Mouse (Mus musculus): ENCODE results near the gene Gba2. TPM values are rescaled to one million over a fixed set of nuclear protein-coding genes. Genes with fewer than 3 reads are reported as not detected.

Gene Gba2
- polyA plus RNA-seq, 1 experiment from 2014 or later, result 16.5 TPM

GRCm38 (mm10) chr4:43561997-43562768 is 16.5 kb downstream of the Gba2 start, which contains the start of the genes Creb3 and Tln1:
Creb3 (plus strand) TSS chr4:43562332.
Tln1 (minus strand) TSS chr4:43562691.
- H3K27ac ChIP-seq, result peak within 1 kb of the TSS; percentile 99
- WGBS (ENCODE audit: insufficient replicate concordance), result under 1% methylated on average over 62 of the region's 62 CpGs
- H3K9me3 ChIP-seq (replicated peaks), result no peaks in the 10 kb centered on the region
- H3K4me2 ChIP-seq, result peak within 1 kb of the TSS; percentile 89
- peaks cover 57% of the 10 kb centered on the region for H3K4me1 ChIP-seq (replicated peaks)
- peaks cover 37% of the 10 kb centered on the region for H3K36me3 ChIP-seq
- DNase-seq (peak; percentile 94), ATAC-seq (ENCODE audit: low read depth) (peak; percentile 87)
- no peaks in the 10 kb centered on the region for H3K27me3 ChIP-seq
- H3K9ac ChIP-seq, result peak within 1 kb of the TSS; percentile 89
- H3K4me3 ChIP-seq (replicated peaks), result peak within 1 kb of the TSS; percentile 72

GRCm38 (mm10) chr4:43561436-43561996 is 17.2 kb downstream of the Gba2 start:
- H3K9ac ChIP-seq, result peak overlapping the region; percentile 89
- H3K36me3 ChIP-seq, result peaks cover 37% of the 10 kb centered on the region
- WGBS (ENCODE audit: insufficient replicate concordance), result 1% methylated on average over 16 of the region's 16 CpGs
- peaks cover 62% of the 10 kb centered on the region for H3K4me1 ChIP-seq (replicated peaks)
- H3K4me2 ChIP-seq, result peak overlapping the region; percentile 89
- H3K27me3 ChIP-seq, result no peaks in the 10 kb centered on the region
- peak overlapping the region; percentile 99 for H3K27ac ChIP-seq
- H3K9me3 ChIP-seq (replicated peaks), result no peaks in the 10 kb centered on the region
- ATAC-seq (ENCODE audit: low read depth) (peak; percentile 71), DNase-seq (peak; percentile 67)
- peak overlapping the region; percentile 72 for H3K4me3 ChIP-seq (replicated peaks)

GRCm38 (mm10) chr4:43560976-43561375 is 17.7 kb downstream of the Gba2 start:
- peak overlapping the region; percentile 89 for H3K9ac ChIP-seq
- WGBS (ENCODE audit: insufficient replicate concordance), result 4% methylated on average over 2 of the region's 2 CpGs

GRCm38 (mm10) chr4:43560243-43560611 is 18.4 kb downstream of the Gba2 start:
- H3K9me3 ChIP-seq (replicated peaks), result no peaks in the 10 kb centered on the region
- H3K4me1 ChIP-seq (replicated peaks), result peaks cover 64% of the 10 kb centered on the region
- H3K36me3 ChIP-seq, result peaks cover 37% of the 10 kb centered on the region
- H3K27ac ChIP-seq, result peak overlapping the region; percentile 99
- peak overlapping the region; percentile 89 for H3K4me2 ChIP-seq
- H3K4me3 ChIP-seq (replicated peaks), result peak overlapping the region; percentile 72
- H3K27me3 ChIP-seq, result no peaks in the 10 kb centered on the region
- no peak for ATAC-seq (ENCODE audit: low read depth)
- DNase-seq, result peak; percentile 31
- 6% methylated on average over 6 of the region's 6 CpGs for WGBS (ENCODE audit: insufficient replicate concordance)
- peak overlapping the region; percentile 89 for H3K9ac ChIP-seq

More at GRCm38 (mm10) chr4:43560976-43561375, 17.7 kb downstream of the Gba2 start:
- no peaks in the 10 kb centered on the region for H3K27me3 ChIP-seq
- peak overlapping the region; percentile 72 for H3K4me3 ChIP-seq (replicated peaks)
- no peak for DNase-seq
- H3K9me3 ChIP-seq (replicated peaks), result no peaks in the 10 kb centered on the region
- H3K4me2 ChIP-seq, result peak overlapping the region; percentile 89
- H3K4me1 ChIP-seq (replicated peaks), result peaks cover 64% of the 10 kb centered on the region
- peaks cover 37% of the 10 kb centered on the region for H3K36me3 ChIP-seq
- no peak for ATAC-seq (ENCODE audit: low read depth)
- H3K27ac ChIP-seq, result peak overlapping the region; percentile 99

GRCm38 (mm10) chr4:43559519-43560242 is 19.0 kb downstream of the Gba2 start:
- DNase-seq, result no peak
- no peak for ATAC-seq (ENCODE audit: low read depth)
- 20% methylated on average over 13 of the region's 13 CpGs for WGBS (ENCODE audit: insufficient replicate concordance)
- H3K9ac ChIP-seq, result peak overlapping the region; percentile 89
- H3K36me3 ChIP-seq, result peaks cover 37% of the 10 kb centered on the region
- peaks cover 64% of the 10 kb centered on the region for H3K4me1 ChIP-seq (replicated peaks)
- H3K9me3 ChIP-seq (replicated peaks), result no peaks in the 10 kb centered on the region
- peak overlapping the region; percentile 72 for H3K4me3 ChIP-seq (replicated peaks)
- H3K27ac ChIP-seq, result peak overlapping the region; percentile 99
- peak overlapping the region; percentile 89 for H3K4me2 ChIP-seq
- no peaks in the 10 kb centered on the region for H3K27me3 ChIP-seq

- peak overlapping the region; percentile 99 for H3K27ac ChIP-seq
- H3K4me3 ChIP-seq (replicated peaks), result peak overlapping the region; percentile 72
- H3K36me3 ChIP-seq, result peaks cover 44% of the 10 kb centered on the region
- DNase-seq, result peak; percentile 41
- no peak for ATAC-seq (ENCODE audit: low read depth)
- no peaks in the 10 kb centered on the region for H3K9me3 ChIP-seq (replicated peaks)
- no peaks in the 10 kb centered on the region for H3K27me3 ChIP-seq
- peaks cover 59% of the 10 kb centered on the region for H3K4me1 ChIP-seq (replicated peaks)
- peak overlapping the region; percentile 89 for H3K9ac ChIP-seq
- 6% methylated on average over 13 of the region's 13 CpGs for WGBS (ENCODE audit: insufficient replicate concordance)
- H3K4me2 ChIP-seq, result peak overlapping the region; percentile 89
These were observed 19.9 kb downstream of the Gba2 start for GRCm38 (mm10) chr4:43558631-43559356.

GRCm38 (mm10) chr4:43558028-43558630 is 20.5 kb downstream of the Gba2 start:
- Histone ChIP-seq H3K27ac (peak overlapping the region; percentile 99), H3K4me2 (peak overlapping the region; percentile 89), H3K4me3 (replicated peaks) (peak overlapping the region; percentile 72), H3K27me3 (no peaks in the 10 kb centered on the region), H3K9me3 (replicated peaks) (no peaks in the 10 kb centered on the region), H3K36me3 (peaks cover 48% of the 10 kb centered on the region), H3K4me1 (replicated peaks) (peaks cover 52% of the 10 kb centered on the region), H3K9ac (peak overlapping the region; percentile 89)
- 9% methylated on average over 5 of the region's 5 CpGs for WGBS (ENCODE audit: insufficient replicate concordance)
- ATAC-seq (ENCODE audit: low read depth), result no peak
- DNase-seq, result peak; percentile 36

- Histone ChIP-seq H3K36me3 (peaks cover 70% of the 10 kb centered on the region), H3K27ac (0 out of 2 replicates have a peak overlapping the region, but pooled peaks have one; percentile 43), H3K4me1 (replicated peaks) (peaks cover 45% of the 10 kb centered on the region), H3K27me3 (no peaks in the 10 kb centered on the region), H3K9me3 (replicated peaks) (peaks cover 5% of the 10 kb centered on the region), H3K4me2 (no peak overlapping the region), H3K9ac (no peak overlapping the region), H3K4me3 (replicated peaks) (no peak overlapping the region)
- no peak for DNase-seq
- no peak for ATAC-seq (ENCODE audit: low read depth)
- WGBS (ENCODE audit: insufficient replicate concordance), result 82% methylated on average over 7 of the region's 7 CpGs
These were observed 22.7 kb downstream of the Gba2 start for GRCm38 (mm10) chr4:43555926-43556325.

- Histone ChIP-seq H3K36me3 (peaks cover 91% of the 10 kb centered on the region), H3K27ac (0 out of 2 replicates have a peak overlapping the region, but pooled peaks have one; percentile 6), H3K9me3 (replicated peaks) (peaks cover 5% of the 10 kb centered on the region), H3K4me3 (replicated peaks) (no peak overlapping the region), H3K4me2 (no peak overlapping the region), H3K4me1 (replicated peaks) (peaks cover 24% of the 10 kb centered on the region), H3K9ac (no peak overlapping the region), H3K27me3 (no peaks in the 10 kb centered on the region)
- ATAC-seq (ENCODE audit: low read depth) (no peak), DNase-seq (no peak)
These were observed 24.8 kb downstream of the Gba2 start for GRCm38 (mm10) chr4:43553891-43554290.

- H3K9ac ChIP-seq, result no peak overlapping the region
- DNase-seq (no peak), ATAC-seq (ENCODE audit: low read depth) (no peak)
- H3K4me1 ChIP-seq (replicated peaks), result peaks cover 10% of the 10 kb centered on the region
- no peak overlapping the region for H3K4me2 ChIP-seq
- 94% methylated on average over 5 of the region's 5 CpGs for WGBS (ENCODE audit: insufficient replicate concordance)
- H3K36me3 ChIP-seq, result peaks cover 100% of the 10 kb centered on the region
- H3K4me3 ChIP-seq (replicated peaks), result no peak overlapping the region
- H3K27me3 ChIP-seq, result no peaks in the 10 kb centered on the region
- no peak overlapping the region for H3K27ac ChIP-seq
- H3K9me3 ChIP-seq (replicated peaks), result peaks cover 5% of the 10 kb centered on the region
These were observed 26.2 kb downstream of the Gba2 start for GRCm38 (mm10) chr4:43552437-43552836.
